Mouse (Mus musculus) heart, adult 18-20 months (tissue): ENCODE measurements around the gene Taf1b. TPM values are rescaled to one million over a fixed set of nuclear protein-coding genes. Genes with fewer than 3 reads are reported as not detected.
A peak's percentile ranks its signal among the peaks of the same experiment; 100 is the strongest.

ENCODE experiments used
- DNase-seq, 2 experiments: peaks; one replicate each; pipeline ENCODE4 v3.0.0; 2021 to 2022; ENCODE audit warnings: mixed read lengths in 1 of 2
- total RNA-seq, 2 experiments: library from RNA; stranded (reverse); gene quantifications; 2 replicates each; pipeline ENCODE4 v1.2.3; 2021

The Taf1b gene
- total RNA-seq, 2 experiments from 2014 or later: 10.1 to 11.1 TPM

GRCm38 (mm10) chr12:24548885-24549284, 50.7 kb downstream of the Taf1b start:
- no peak for DNase-seq

- DNase-seq: peak in 1 of 2 experiments; percentile 29
These were observed 54.4 kb downstream of the Taf1b start for GRCm38 (mm10) chr12:24552531-24552930.

- no peak for DNase-seq
These were observed 57.8 kb downstream of the Taf1b start for GRCm38 (mm10) chr12:24555976-24556375.

GRCm38 (mm10) chr12:24563395-24563960, 65.3 kb downstream of the Taf1b start:
- DNase-seq: peak; percentile 21 to 29

- DNase-seq: no peak
These were observed 67.2 kb downstream of the Taf1b start for GRCm38 (mm10) chr12:24565311-24565710.

GRCm38 (mm10) chr12:24567606-24568005, 69.4 kb downstream of the Taf1b start:
- no peak for DNase-seq

- peak; percentile 95 to 97 for DNase-seq
These were observed 73.6 kb downstream of the Taf1b start, which contains the start of gene Grhl1 for GRCm38 (mm10) chr12:24571523-24572392. Gene Grhl1, plus strand, starts transcription at chr12:24572283.

GRCm38 (mm10) chr12:24572421-24573274, 74.5 kb downstream of the Taf1b start:
- peak in 1 of 2 experiments; percentile 27 for DNase-seq

GRCm38 (mm10) chr12:24573275-24573580, 75.1 kb downstream of the Taf1b start:
- DNase-seq: no peak

GRCm38 (mm10) chr12:24574870-24575269, 76.7 kb downstream of the Taf1b start:
- no peak for DNase-seq

GRCm38 (mm10) chr12:24580452-24580851, 82.3 kb downstream of the Taf1b start:
- no peak for DNase-seq

- no peak for DNase-seq
These were observed 83.0 kb downstream of the Taf1b start for GRCm38 (mm10) chr12:24580996-24581683.

GRCm38 (mm10) chr12:24583653-24584052, 85.5 kb downstream of the Taf1b start:
- DNase-seq: peak; percentile 37 to 57

GRCm38 (mm10) chr12:24584835-24585234, 86.7 kb downstream of the Taf1b start:
- DNase-seq: peak; percentile 55 to 64

GRCm38 (mm10) chr12:24586193-24586592, 88.0 kb downstream of the Taf1b start:
- no peak for DNase-seq

GRCm38 (mm10) chr12:24590371-24590770, 92.2 kb downstream of the Taf1b start:
- DNase-seq: no peak

- DNase-seq: no peak
These were observed 93.9 kb downstream of the Taf1b start for GRCm38 (mm10) chr12:24592055-24592454.

- DNase-seq: peak; percentile 85 to 89
These were observed 95.0 kb downstream of the Taf1b start for GRCm38 (mm10) chr12:24592956-24593672.

- no peak for DNase-seq
These were observed 99.2 kb downstream of the Taf1b start for GRCm38 (mm10) chr12:24597376-24597775.

- DNase-seq: no peak
These were observed 101.3 kb downstream of the Taf1b start for GRCm38 (mm10) chr12:24599366-24599895.

- no peak for DNase-seq
These were observed 101.9 kb downstream of the Taf1b start for GRCm38 (mm10) chr12:24600074-24600473.
